In the genomic region with DNA sequence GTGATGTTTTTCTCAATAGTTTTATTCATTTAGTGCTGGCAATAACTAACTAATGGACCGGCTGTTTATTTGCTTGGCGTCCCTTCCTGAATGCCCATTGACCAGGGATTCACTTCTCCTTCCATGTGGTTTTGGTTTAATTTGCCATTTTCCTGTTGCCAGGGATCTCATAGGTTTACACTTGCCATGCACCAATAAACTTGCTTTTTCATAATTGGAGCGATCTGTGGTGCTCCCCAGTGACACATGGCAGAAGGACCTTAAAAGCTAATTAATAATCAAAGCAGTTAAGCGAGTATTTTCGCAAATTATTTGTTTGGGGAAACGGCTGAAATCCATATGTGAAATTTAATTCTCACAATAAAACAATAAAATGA, we compare ENCODE assay signal across 15 mouse cellular contexts.
DNase-seq lines count a peak whose midpoint lies in the region; ATAC-seq and TF ChIP-seq lines count a peak whose summit lies in the region.
"Had no signal": no experiment of that assay in that cellular context is flagged by ENCODE, and none has a peak within 500 bp of the region (broad histone marks: within the 10 kb centered on the region; RNA-seq: fewer than 3 reads in every experiment).

No protein-coding gene starts in this region.

- H3K9me3 ChIP-seq in kidney, embryonic 14.5 days (ENCODE audit: control insufficient read depth, low read length) = no peaks in the 10 kb centered on the region
- H3K9me3 ChIP-seq in neural tube, embryonic 11.5 days (ENCODE audit: control insufficient read depth, low read length) = no peaks in the 10 kb centered on the region
- H3K9me3 ChIP-seq in limb, embryonic 13.5 days = no peaks in the 10 kb centered on the region
- no peaks in the 10 kb centered on the region for H3K9me3 ChIP-seq in liver, postnatal 0 days (ENCODE audit: low read length)
- H3K9me3 ChIP-seq: forebrain, embryonic 13.5 days; heart, embryonic 12.5 days; midbrain, embryonic 12.5 days had no signal

- no peak overlapping the region for H3K4me3 ChIP-seq in kidney, embryonic 14.5 days (ENCODE audit: low read length)
- H3K4me3 ChIP-seq in neural tube, embryonic 11.5 days (ENCODE audit: low read depth, low read length) = no peak overlapping the region
- H3K4me3 ChIP-seq in limb, embryonic 13.5 days = peak overlapping the region; percentile 35
- H3K4me3 ChIP-seq in liver, postnatal 0 days (ENCODE audit: low read depth, low read length) = no peak overlapping the region
- H3K4me3 ChIP-seq: forebrain, embryonic 13.5 days; heart, embryonic 12.5 days; midbrain, embryonic 12.5 days had no signal

- WGBS in kidney, embryonic 14.5 days = 62% methylated on average over 6 of the region's 6 CpGs
- 65% methylated on average over 6 of the region's 6 CpGs for WGBS in neural tube, embryonic 11.5 days
- WGBS in limb, embryonic 13.5 days = 28% methylated on average over 6 of the region's 6 CpGs
- WGBS in liver, postnatal 0 days (ENCODE audit: insufficient replicate concordance) = 69% methylated on average over 6 of the region's 6 CpGs

- no peaks in the 10 kb centered on the region for H3K27me3 ChIP-seq in kidney, embryonic 14.5 days (ENCODE audit: control insufficient read depth, insufficient read depth, low read length)
- H3K27me3 ChIP-seq in neural tube, embryonic 11.5 days (ENCODE audit: control insufficient read depth, insufficient read depth, low read length) = no peaks in the 10 kb centered on the region
- no peaks in the 10 kb centered on the region for H3K27me3 ChIP-seq in limb, embryonic 13.5 days
- no peaks in the 10 kb centered on the region for H3K27me3 ChIP-seq in liver, postnatal 0 days (ENCODE audit: insufficient read depth, low read length)
- H3K27me3 ChIP-seq: forebrain, embryonic 13.5 days; heart, embryonic 12.5 days; midbrain, embryonic 12.5 days had no signal

- TF ChIP-seq EP300 in liver, postnatal 0 days (IDR thresholded peaks at IDR 0.05; ENCODE audit: low read depth) = no peak

- no peak for TF ChIP-seq CTCF in liver, postnatal 0 days (IDR thresholded peaks at IDR 0.05; ENCODE audit: low read depth)

- no peak for DNase-seq in kidney, postnatal 14 days
- DNase-seq in neural tube, embryonic 11.5 days (ENCODE audit: low spot score) = no peak
- DNase-seq in neural tube, embryonic 10.5 days (ENCODE audit: extremely low spot score, low spot score) = no peak
- DNase-seq in left cerebral cortex, postnatal 10 days (ENCODE audit: extremely low spot score in 1 of 2, low spot score in 2 of 2) = no peak
- no peak for DNase-seq in liver, postnatal 0 days
- DNase-seq in thymus, postnatal 36 days = no peak
- DNase-seq: cerebellum, adult 8-10 months; gastrocnemius, postnatal 14 days; right cerebral cortex, postnatal 14 days; thymus, postnatal 4 days had no signal

- H3K27ac ChIP-seq in kidney, embryonic 14.5 days (ENCODE audit: low read depth, low read length) = no peak overlapping the region
- H3K27ac ChIP-seq in neural tube, embryonic 11.5 days (ENCODE audit: low read depth, low read length) = no peak overlapping the region
- no peak overlapping the region for H3K27ac ChIP-seq in limb, embryonic 13.5 days
- H3K27ac ChIP-seq in liver, postnatal 0 days (ENCODE audit: low read depth) = no peak overlapping the region
- H3K27ac ChIP-seq: forebrain, embryonic 13.5 days; midbrain, embryonic 12.5 days had no signal

- no peaks in the 10 kb centered on the region for H3K36me3 ChIP-seq in kidney, embryonic 14.5 days (ENCODE audit: control insufficient read depth, insufficient read depth, low read length)
- H3K36me3 ChIP-seq in neural tube, embryonic 11.5 days (ENCODE audit: control insufficient read depth, insufficient read depth, low read length) = no peaks in the 10 kb centered on the region
- H3K36me3 ChIP-seq in limb, embryonic 13.5 days = no peaks in the 10 kb centered on the region
- H3K36me3 ChIP-seq in liver, postnatal 0 days (replicated peaks; ENCODE audit: insufficient read depth, low read length) = no peaks in the 10 kb centered on the region
- H3K36me3 ChIP-seq: heart, embryonic 12.5 days; midbrain, embryonic 12.5 days had no signal

- no peak overlapping the region for H3K9ac ChIP-seq in kidney, embryonic 14.5 days (ENCODE audit: low read depth, low read length)
- H3K9ac ChIP-seq in neural tube, embryonic 11.5 days (ENCODE audit: low read length) = no peak overlapping the region
- H3K9ac ChIP-seq in limb, embryonic 13.5 days = no peak overlapping the region
- no peak overlapping the region for H3K9ac ChIP-seq in liver, postnatal 0 days (replicated peaks)
- H3K9ac ChIP-seq: forebrain, embryonic 13.5 days; heart, embryonic 12.5 days; midbrain, embryonic 12.5 days had no signal

- no peaks in the 10 kb centered on the region for H3K4me1 ChIP-seq in kidney, embryonic 14.5 days (ENCODE audit: control insufficient read depth, insufficient read depth, low read length)
- no peaks in the 10 kb centered on the region for H3K4me1 ChIP-seq in neural tube, embryonic 11.5 days (ENCODE audit: control insufficient read depth, insufficient read depth, low read length)
- H3K4me1 ChIP-seq in limb, embryonic 13.5 days = peaks cover 13% of the 10 kb centered on the region
- no peaks in the 10 kb centered on the region for H3K4me1 ChIP-seq in liver, postnatal 0 days (ENCODE audit: insufficient read depth)
- H3K4me1 ChIP-seq: forebrain, embryonic 13.5 days; heart, embryonic 12.5 days; midbrain, embryonic 12.5 days had no signal

- peak overlapping the region; percentile 24 for H3K4me2 ChIP-seq in kidney, embryonic 14.5 days (replicated peaks; ENCODE audit: low read depth, low read length)
- peak overlapping the region; percentile 27 for H3K4me2 ChIP-seq in neural tube, embryonic 11.5 days (ENCODE audit: low read depth)
- H3K4me2 ChIP-seq in limb, embryonic 13.5 days (replicated peaks) = peak overlapping the region; percentile 65
- H3K4me2 ChIP-seq in liver, postnatal 0 days (ENCODE audit: low read depth, low read length) = no peak overlapping the region
- H3K4me2 ChIP-seq: forebrain, embryonic 13.5 days; heart, embryonic 12.5 days; midbrain, embryonic 12.5 days had no signal

- no peak for ATAC-seq in kidney, embryonic 14.5 days (ENCODE audit: low FRiP score, low TSS enrichment)
- ATAC-seq in neural tube, embryonic 11.5 days (ENCODE audit: insufficient read depth, low FRiP score, low TSS enrichment) = no peak
- no peak for ATAC-seq in limb, embryonic 13.5 days (ENCODE audit: low FRiP score, low read depth)
- ATAC-seq in liver, postnatal 0 days = no peak
- ATAC-seq: forebrain, embryonic 13.5 days had no signal

- intact Hi-C loops in left cerebral cortex, postnatal 10 days (cut with DNase I) = no loop called here
